Mouse (Mus musculus): ENCODE measurements at regions not wholly inside any gene's neighbourhood (a gene's known extent, or its start where the extent isn't known, plus 50 kb on each side); places are given as distances from the start of the nearest gene placed in this dataset. TPM values are rescaled to one million over a fixed set of nuclear protein-coding genes. Genes with fewer than 3 reads are reported as not detected.

- no peak overlapping the region for H3K4me3 ChIP-seq
- no peaks in the 10 kb centered on the region for H3K9me3 ChIP-seq
- H3K4me1 ChIP-seq: no peaks in the 10 kb centered on the region
- no peak overlapping the region for H3K4me2 ChIP-seq (replicated peaks)
- WGBS: 78% methylated on average over 1 of the region's 1 CpGs
- no peak overlapping the region for H3K9ac ChIP-seq
- H3K27me3 ChIP-seq (replicated peaks): no peaks in the 10 kb centered on the region
- no peak overlapping the region for H3K27ac ChIP-seq
- no peak for ATAC-seq (ENCODE audit: low FRiP score, low read depth)
- H3K36me3 ChIP-seq: no peaks in the 10 kb centered on the region
Observed at GRCm38 (mm10) chr8:44529696-44530095, 405.6 kb upstream of the Fat1 start.

GRCm38 (mm10) chr8:44548885-44549284 is 386.4 kb upstream of the Fat1 start:
- Histone ChIP-seq H3K27ac (no peak overlapping the region), H3K9ac (no peak overlapping the region), H3K36me3 (no peaks in the 10 kb centered on the region), H3K4me3 (no peak overlapping the region), H3K4me1 (no peaks in the 10 kb centered on the region), H3K9me3 (no peaks in the 10 kb centered on the region), H3K27me3 (replicated peaks) (no peaks in the 10 kb centered on the region), H3K4me2 (replicated peaks) (no peak overlapping the region)
- 85% methylated on average over 3 of the region's 3 CpGs for WGBS
- no peak for ATAC-seq (ENCODE audit: low FRiP score, low read depth)

- WGBS: 73% methylated on average over 9 of the region's 9 CpGs
- Histone ChIP-seq H3K4me3 (no peak overlapping the region), H3K27ac (no peak overlapping the region), H3K27me3 (replicated peaks) (no peaks in the 10 kb centered on the region), H3K36me3 (no peaks in the 10 kb centered on the region), H3K9me3 (no peaks in the 10 kb centered on the region), H3K9ac (no peak overlapping the region), H3K4me1 (no peaks in the 10 kb centered on the region), H3K4me2 (replicated peaks) (no peak overlapping the region)
- no peak for ATAC-seq (ENCODE audit: low FRiP score, low read depth)
Observed at GRCm38 (mm10) chr8:44559161-44559560, 376.1 kb upstream of the Fat1 start.

GRCm38 (mm10) chr8:44576314-44576858 is 358.9 kb upstream of the Fat1 start:
- ATAC-seq (ENCODE audit: low FRiP score, low read depth): peak; percentile 80
- Histone ChIP-seq H3K4me1 (no peaks in the 10 kb centered on the region), H3K36me3 (no peaks in the 10 kb centered on the region), H3K9ac (no peak overlapping the region), H3K9me3 (no peaks in the 10 kb centered on the region), H3K27ac (no peak overlapping the region), H3K27me3 (replicated peaks) (no peaks in the 10 kb centered on the region), H3K4me3 (no peak overlapping the region), H3K4me2 (replicated peaks) (no peak overlapping the region)
- WGBS: 41% methylated on average over 5 of the region's 5 CpGs

- Histone ChIP-seq H3K36me3 (no peaks in the 10 kb centered on the region), H3K9me3 (no peaks in the 10 kb centered on the region), H3K27me3 (replicated peaks) (no peaks in the 10 kb centered on the region), H3K4me2 (replicated peaks) (no peak overlapping the region), H3K27ac (no peak overlapping the region), H3K9ac (no peak overlapping the region), H3K4me1 (no peaks in the 10 kb centered on the region), H3K4me3 (no peak overlapping the region)
- 0 out of 2 replicates have a peak, but pooled peaks have one; percentile 63 for ATAC-seq (ENCODE audit: low FRiP score, low read depth)
- 39% methylated on average over 5 of the region's 5 CpGs for WGBS
Observed at GRCm38 (mm10) chr8:44576993-44577392, 358.3 kb upstream of the Fat1 start.

Small RNAs in the stretch of these regions (microRNA-seq; reads per million reads assigned to microRNA genes)
- gene Gm26241: not detected
